Mouse (Mus musculus) spleen, adult 2 months (tissue): ENCODE measurements around the gene Tmem92. TPM values are rescaled to one million over a fixed set of nuclear protein-coding genes. Genes with fewer than 3 reads are reported as not detected.

Source experiments
- DNase-seq, 2 experiments: peaks; one replicate each; pipeline versions ENCODE4 v3.0.0 to v3.0.0-alpha.2; 2012 to 2021; ENCODE audit warnings: low spot score in 2 of 2, low read depth in 1 of 2
- H3K27ac ChIP-seq: fragments of 200-500 bp; 2 replicates; pipeline ENCODE4 v1.5.1; 2012; ENCODE audit warnings: low read length, inconsistent platforms; ENCODE audit not compliant: insufficient read depth
- H3K27me3 ChIP-seq: fragments of 200-500 bp; 2 replicates; pipeline ENCODE4 v1.6.1; 2012; ENCODE audit warnings: mild to moderate bottlenecking, moderate library complexity, low read length, inconsistent platforms; ENCODE audit not compliant: control insufficient read depth, insufficient read depth
- H3K36me3 ChIP-seq: fragments of 200-500 bp; 2 replicates; pipeline ENCODE4 v1.6.1; 2012; ENCODE audit warnings: mild to moderate bottlenecking, low read length, inconsistent platforms; ENCODE audit not compliant: control insufficient read depth, insufficient read depth
- H3K4me1 ChIP-seq: fragments of 200-500 bp; 2 replicates; pipeline ENCODE4 v1.6.1; 2011; ENCODE audit warnings: inconsistent platforms; ENCODE audit not compliant: control insufficient read depth, insufficient read depth, insufficient read length
- H3K4me3 ChIP-seq: fragments of 200-500 bp; 2 replicates; pipeline ENCODE4 v1.5.1; 2011; ENCODE audit warnings: mild to moderate bottlenecking, inconsistent platforms; ENCODE audit not compliant: insufficient read depth, insufficient read length; ENCODE audit errors: extremely low read depth
- CTCF ChIP-seq: fragments of 200-500 bp; IDR thresholded peaks from 2 replicates; pipeline ENCODE4 v1.5.1; 2011; ENCODE audit warnings: mild to moderate bottlenecking, inconsistent platforms; ENCODE audit not compliant: insufficient read depth, insufficient read length, insufficient replicate concordance; ENCODE audit errors: extremely low read depth
- POLR2A ChIP-seq: fragments of 200-500 bp; IDR thresholded peaks from 2 replicates; pipeline ENCODE4 v1.6.1; 2011; ENCODE audit warnings: low read depth, low read length, inconsistent platforms
- WGBS: fragments of 180-500 bp; shearing (Covaris S2); methylation state at CpG from one replicate; pipeline ENCODE4 v1.1.7; 2018; 5-methylcytosine and 5-hydroxymethylcytosine counted together
- polyA plus RNA-seq: library from polyadenylated mRNA; depleted of rRNA; stranded (reverse); fragments of >200 nt; gene quantifications from 2 replicates; pipeline ENCODE4 v1.2.3, GENCODE M21; 2012

Tmem92 gene
- polyA plus RNA-seq, 1 experiment: not detected

DNA sequence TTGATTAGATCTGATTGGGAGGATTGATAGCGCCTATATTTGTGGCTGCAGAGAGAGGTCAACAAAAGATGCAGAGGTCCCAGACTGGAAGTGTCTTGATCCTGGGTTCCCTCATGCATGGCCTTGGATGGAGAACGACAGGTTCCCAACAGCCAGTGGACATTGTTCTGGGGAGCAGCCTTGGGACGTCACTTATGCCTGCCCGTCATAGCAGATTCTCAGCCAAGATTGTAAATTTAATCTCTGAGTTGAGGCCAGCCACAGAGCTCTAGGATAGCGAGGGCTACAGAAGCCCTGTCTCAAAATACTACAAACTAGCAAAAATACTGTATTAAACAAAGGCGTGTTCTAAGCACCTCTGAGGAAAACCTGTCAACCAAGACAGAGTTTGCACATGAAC is 22.6 kb downstream of the Tmem92 start:
- no peak for DNase-seq
- H3K36me3 ChIP-seq: no peaks in the 10 kb centered on the region
- 83% methylated on average over 6 of the region's 6 CpGs for WGBS
- H3K27ac ChIP-seq: no peak overlapping the region
- TF ChIP-seq POLR2A: no peak
- no peaks in the 10 kb centered on the region for H3K4me1 ChIP-seq
- no peak overlapping the region for H3K4me3 ChIP-seq
- no peaks in the 10 kb centered on the region for H3K27me3 ChIP-seq

GRCm38 (mm10) chr11:94752946-94753713 is 29.4 kb downstream of the Tmem92 start:
- 9% methylated on average over 2 of the region's 2 CpGs for WGBS
- no peak for DNase-seq
- no peaks in the 10 kb centered on the region for H3K4me1 ChIP-seq
- no peak overlapping the region for H3K4me3 ChIP-seq
- no peaks in the 10 kb centered on the region for H3K36me3 ChIP-seq
- no peaks in the 10 kb centered on the region for H3K27me3 ChIP-seq
- no peak overlapping the region for H3K27ac ChIP-seq
- TF ChIP-seq CTCF (no peak), POLR2A (no peak)

DNA sequence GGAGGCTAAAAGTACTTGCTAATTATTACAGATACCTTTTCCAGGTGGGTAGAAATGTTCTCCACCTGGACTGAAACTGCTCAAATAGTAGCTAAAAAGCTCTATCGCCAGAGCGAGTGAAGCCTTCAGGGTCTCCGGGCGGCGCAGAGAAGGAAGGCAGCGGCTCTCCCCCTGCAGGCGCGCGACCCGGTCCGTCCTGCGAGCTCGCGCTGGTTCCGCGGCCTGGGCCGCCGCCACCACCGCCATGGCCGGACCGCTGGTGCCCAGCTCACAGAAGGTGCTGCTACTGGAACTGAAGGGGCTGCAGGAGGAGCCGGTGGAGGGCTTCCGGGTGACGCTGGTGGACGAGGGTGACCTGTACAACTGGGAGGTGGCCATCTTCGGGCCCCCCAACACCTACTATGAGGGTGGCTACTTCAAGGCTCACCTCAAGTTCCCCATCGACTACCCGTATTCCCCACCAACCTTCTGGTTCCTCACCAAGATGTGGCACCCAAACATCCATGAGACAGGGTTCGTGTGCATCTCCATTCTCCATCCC is 40.7 kb downstream of the Tmem92 start, which contains the start of gene Cdc34b:
Gene Cdc34b, plus strand, starts transcription at position 51 of the 541 bp plus-strand sequence.
- 83% methylated on average over 29 of the region's 29 CpGs for WGBS
- H3K4me1 ChIP-seq: no peaks in the 10 kb centered on the region
- TF ChIP-seq CTCF: no peak
- TF ChIP-seq POLR2A: no peak

GRCm38 (mm10) chr11:94735746-94736145 is 46.8 kb downstream of the Tmem92 start:
- no peak for DNase-seq
- no peaks in the 10 kb centered on the region for H3K36me3 ChIP-seq
- H3K4me1 ChIP-seq: no peaks in the 10 kb centered on the region
- H3K4me3 ChIP-seq: no peak overlapping the region
- TF ChIP-seq POLR2A (no peak), CTCF (no peak)
- 92% methylated on average over 2 of the region's 2 CpGs for WGBS
- H3K27me3 ChIP-seq: no peaks in the 10 kb centered on the region
- H3K27ac ChIP-seq: no peak overlapping the region

More for the DNA sequence above, 40.7 kb downstream of the Tmem92 start, which contains the start of gene Cdc34b:
- DNase-seq: no peak
- H3K27ac ChIP-seq: no peak within 1 kb of the TSS
- no peaks in the 10 kb centered on the region for H3K27me3 ChIP-seq
- H3K36me3 ChIP-seq: no peaks in the 10 kb centered on the region
- no peak within 1 kb of the TSS for H3K4me3 ChIP-seq

DNA sequence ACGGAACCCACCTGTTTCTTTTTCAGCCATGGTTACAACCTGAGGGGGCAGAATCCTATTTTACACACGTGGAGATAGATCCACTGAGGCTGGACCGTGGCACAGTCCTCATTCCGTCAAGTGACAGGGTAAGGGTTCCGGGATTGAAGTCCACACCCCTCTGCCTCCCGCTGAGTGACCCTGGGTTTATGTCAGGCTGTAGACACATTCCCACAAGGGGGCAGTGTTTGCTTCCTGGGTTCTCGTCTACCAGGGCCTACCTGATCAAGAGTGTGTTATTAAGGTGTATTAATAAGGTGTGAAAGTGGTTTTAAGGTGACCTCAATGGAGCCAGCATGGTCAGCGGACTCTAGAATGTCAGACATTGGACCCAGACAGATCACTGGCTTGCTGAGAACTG is 49.7 kb downstream of the Tmem92 start:
- no peak for DNase-seq
- no peak overlapping the region for H3K27ac ChIP-seq
- no peak overlapping the region for H3K4me3 ChIP-seq
- H3K27me3 ChIP-seq: no peaks in the 10 kb centered on the region
- H3K4me1 ChIP-seq: no peaks in the 10 kb centered on the region
- WGBS: 46% methylated on average over 8 of the region's 8 CpGs
- no peak for TF ChIP-seq POLR2A
- peak; percentile 6; the same call in 1 of the 2 replicates for TF ChIP-seq CTCF
- no peaks in the 10 kb centered on the region for H3K36me3 ChIP-seq

DNA sequence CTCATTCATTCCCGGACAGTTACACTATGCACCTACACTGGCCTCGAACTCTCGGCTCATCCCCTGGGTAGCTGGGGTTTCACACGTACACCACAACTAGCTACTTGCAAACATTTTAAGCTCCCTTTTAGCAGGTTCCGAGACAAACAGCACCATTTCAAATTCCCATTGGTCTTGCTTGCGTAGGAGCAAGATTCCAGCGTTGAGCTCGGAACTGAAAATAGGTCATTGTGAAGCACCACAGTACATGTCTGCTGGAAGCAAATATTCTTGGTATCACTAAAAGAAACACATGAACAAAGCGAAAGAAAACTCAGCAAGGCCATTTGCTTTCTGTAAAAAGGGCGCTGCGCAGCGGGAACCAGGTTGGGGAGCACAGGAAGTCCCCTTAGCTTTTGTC is 51.3 kb downstream of the Tmem92 start:
- DNase-seq: no peak
- Histone ChIP-seq H3K4me3 (no peak overlapping the region), H3K27ac (no peak overlapping the region), H3K4me1 (no peaks in the 10 kb centered on the region), H3K27me3 (no peaks in the 10 kb centered on the region), H3K36me3 (no peaks in the 10 kb centered on the region)
- TF ChIP-seq CTCF (no peak), POLR2A (no peak)
- 89% methylated on average over 12 of the region's 12 CpGs for WGBS

DNA sequence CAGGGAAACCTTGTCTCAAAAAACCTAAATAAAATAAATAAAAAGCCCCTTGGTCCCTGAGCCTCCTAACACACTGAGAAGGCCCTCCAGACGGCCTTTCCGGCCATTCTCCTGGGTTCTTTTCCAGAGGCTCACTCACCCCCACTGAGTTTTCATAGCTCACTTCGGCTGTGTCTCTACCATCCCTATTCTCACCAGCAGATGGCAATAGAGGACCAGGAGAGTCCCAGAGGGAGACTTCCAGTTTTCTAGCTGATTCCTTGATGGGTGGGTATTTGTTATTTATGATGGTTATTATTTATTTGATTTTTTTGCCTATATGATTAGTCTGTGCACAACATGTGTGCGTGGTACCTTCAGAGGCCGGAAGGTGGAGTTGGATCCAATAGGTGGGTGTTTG is 52.2 kb downstream of the Tmem92 start:
- Histone ChIP-seq H3K27me3 (no peaks in the 10 kb centered on the region), H3K4me3 (no peak overlapping the region), H3K4me1 (no peaks in the 10 kb centered on the region), H3K36me3 (no peaks in the 10 kb centered on the region), H3K27ac (no peak overlapping the region)
- DNase-seq: peak in 1 of 2 experiments; percentile 31
- WGBS: 25% methylated on average over 5 of the region's 5 CpGs
- TF ChIP-seq CTCF (peak; percentile 30; the same call in 1 of the 2 replicates), POLR2A (no peak)
